Mouse (Mus musculus): ENCODE data around the gene Ndufs2.

The Ndufs2 gene

DNA sequence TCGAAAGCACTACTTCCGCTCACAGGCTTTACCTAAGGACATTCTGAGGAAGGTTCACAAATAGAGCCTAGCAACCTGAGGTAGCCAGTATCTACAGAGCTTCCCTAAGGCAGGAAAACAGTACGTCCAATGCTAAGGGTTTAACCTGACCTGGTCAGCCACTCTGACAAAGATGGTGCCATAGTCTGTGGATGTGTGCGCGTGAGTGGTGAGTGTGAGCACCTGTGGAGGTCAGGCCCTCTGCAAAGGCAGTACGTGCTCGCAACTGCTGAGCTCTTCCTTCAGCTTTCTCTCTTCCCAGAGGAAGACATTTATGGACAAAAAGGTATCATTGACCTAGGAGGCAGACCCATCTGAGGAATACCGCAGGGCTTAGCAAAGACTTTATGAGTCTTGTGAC is 27.2 kb upstream of the Ndufs2 start:
- DNase-seq (ENCODE audit: low spot score): no peak

DNA sequence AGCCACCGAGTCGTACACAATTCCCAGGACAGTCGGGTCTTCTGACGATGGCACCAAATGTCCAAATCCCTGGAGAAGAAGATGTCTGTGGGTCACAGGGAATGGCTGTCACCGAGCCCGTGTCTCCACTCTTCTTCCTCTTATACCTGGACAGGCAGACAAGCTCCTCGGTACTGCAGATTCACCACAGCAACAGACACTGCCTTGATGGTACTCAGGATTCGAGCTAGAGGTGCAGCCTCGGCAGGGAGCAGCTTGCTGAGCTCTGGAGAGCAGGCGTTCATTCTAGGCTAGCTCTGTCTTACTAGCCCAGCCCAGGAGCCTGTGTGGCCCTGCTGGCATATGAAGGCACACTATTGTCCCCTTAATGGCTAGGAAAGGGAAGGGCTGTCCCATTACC is 26.5 kb upstream of the Ndufs2 start:
- DNase-seq (ENCODE audit: low spot score): no peak

DNA sequence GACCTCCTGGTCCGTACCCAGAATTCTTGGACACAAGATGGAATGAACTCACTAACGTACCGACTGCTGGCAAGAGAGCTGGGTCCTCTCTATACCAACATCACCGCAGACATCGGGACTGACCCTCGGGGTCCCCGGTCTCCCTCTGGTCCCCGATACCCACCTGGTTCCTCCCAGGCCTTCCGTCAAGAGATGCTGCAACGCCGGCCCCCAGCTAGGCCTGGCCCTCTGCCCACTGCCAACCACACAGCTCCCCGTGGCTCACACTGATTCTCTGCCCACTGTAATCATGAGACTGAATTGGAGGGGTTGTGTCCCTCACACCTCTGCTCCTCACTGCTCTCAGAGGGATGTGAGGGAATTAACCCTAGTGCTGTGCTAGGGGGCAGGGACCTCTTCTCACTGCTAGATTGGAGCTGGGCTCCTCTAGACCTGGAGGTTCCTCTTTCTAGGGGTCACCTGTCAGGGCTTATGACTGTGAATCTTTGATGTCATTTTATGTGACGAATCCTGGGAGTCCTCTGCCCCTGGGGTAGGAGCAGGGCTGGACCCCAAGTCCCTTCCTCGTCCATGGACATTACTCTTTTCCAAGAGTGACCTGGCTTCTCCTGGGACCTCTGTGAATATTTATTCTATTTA is 25.0 kb upstream of the Ndufs2 start:
- DNase-seq (ENCODE audit: low spot score): no peak

DNA sequence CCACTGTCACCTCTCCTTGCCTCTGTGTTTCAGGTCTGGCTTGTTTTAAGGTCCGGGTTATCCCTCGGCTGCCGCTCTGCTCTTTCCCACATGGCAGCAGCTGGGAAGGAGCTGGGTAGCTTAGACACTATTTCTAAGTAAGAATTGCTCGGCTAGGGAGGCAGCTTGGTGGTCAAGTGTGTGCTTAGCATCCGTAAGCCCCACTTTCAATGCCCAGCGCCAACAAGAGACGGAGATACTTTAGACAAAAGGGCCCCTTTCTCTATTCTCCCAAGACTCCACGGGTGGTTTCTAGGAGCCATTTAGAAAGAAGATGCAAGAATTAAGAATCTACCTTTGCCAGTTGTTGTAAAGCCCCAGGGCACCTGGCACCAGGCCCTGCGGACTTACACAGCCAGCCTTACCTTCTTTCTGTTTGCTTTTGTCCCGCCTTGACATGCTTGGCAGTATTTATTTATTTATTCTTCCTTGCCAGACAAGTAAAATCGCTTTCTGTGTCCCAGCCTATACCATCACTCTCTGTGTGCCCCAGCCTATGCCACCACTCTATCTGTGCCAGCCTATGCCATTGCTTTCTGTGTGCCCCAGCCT is 24.1 kb upstream of the Ndufs2 start:
- no peak for DNase-seq (ENCODE audit: low spot score)

DNA sequence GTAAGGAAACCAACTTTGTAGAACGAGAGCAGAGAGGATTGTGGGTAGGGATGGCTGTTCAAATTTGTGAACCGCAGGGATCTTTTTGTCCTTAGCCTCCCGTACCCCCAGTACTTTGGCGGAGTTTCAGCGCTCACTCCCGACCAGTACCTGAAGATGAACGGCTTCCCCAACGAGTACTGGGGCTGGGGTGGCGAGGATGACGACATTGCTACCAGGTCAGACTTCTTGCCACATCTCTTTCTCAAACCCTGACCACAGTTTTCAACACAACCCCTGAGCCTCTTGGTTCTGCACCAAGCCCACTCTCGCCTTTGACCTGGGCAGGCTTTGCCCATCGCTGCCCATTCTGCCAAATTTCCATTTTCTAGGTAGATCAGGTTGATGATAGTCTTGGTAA is 23.0 kb upstream of the Ndufs2 start:
- no peak for DNase-seq (ENCODE audit: low spot score)

DNA sequence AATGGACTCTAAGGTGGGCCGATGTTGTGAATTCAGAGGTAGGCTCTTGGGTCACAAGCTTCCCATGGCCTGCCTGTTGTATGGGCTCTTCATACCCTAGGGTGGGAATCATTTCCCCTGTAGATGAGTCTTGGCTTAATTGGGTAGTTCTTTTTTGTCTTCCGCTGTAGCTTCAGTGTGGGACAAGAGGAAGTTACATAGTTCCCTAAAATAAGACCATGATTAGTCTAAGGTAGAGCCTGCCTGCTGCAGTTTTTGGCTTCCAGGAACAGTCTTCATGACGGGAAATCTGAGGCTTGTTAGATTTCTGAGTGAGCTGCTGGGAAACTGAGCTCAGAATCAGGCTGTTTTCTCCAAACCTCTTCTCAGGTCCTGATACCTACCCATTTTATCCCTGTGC is 20.9 kb upstream of the Ndufs2 start:
- DNase-seq (ENCODE audit: low spot score): no peak

DNA sequence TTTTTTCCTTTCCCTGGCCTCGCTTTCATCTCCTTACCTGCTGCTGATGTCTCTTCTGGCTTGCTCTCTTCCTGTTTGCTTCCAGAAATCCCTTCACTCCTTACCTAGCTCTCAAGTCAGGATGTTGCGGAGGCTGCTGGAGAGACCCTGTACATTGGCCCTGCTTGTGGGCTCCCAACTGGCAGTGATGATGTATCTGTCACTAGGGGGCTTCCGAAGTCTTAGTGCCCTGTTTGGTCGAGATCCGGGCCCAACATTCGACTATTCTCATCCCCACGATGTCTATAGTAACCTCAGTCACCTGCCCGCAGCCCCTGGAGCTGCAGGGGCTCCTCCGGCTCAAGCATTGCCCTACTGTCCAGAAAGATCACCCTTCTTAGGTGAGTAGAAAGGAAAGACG is 20.4 kb upstream of the Ndufs2 start:
- DNase-seq (ENCODE audit: low spot score): no peak

DNA sequence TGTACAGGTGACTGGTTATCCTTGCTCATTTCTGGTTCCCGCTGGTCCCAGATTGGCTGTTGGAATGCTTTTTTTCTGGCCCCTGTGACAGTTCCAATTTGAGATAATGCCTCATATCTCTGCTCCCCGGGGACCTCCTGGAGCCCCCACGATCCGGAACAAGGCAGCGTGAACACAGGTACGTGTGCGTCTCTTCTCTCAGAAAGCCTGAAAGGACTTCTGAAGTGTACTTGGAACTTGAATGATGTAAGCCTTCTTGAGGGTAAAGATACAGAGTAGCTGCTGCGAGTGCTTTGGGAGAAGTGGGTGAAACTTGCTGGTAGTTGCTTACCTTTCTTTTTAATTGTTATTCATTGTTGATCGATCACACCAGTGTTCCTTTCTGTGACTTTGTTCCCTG is 20.0 kb upstream of the Ndufs2 start:
- peak; percentile 71 for DNase-seq (ENCODE audit: low spot score)

DNA sequence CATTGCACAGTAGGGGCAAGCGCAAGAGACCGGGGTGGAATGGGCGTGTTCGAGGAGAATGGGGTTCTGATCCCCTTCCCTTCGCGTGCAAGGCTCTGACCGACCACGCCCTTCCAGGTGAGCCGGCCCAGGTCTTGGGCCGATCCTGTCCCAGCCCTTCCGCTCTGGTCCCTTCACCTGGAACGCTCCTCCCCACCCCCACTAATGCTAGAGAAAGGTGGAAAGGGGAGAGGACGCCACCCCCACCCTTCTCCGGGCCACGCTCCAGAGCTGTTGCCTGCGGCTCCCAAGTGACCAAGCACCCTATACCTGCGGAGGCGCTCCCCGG is 19.3 kb upstream of the Ndufs2 start:
- peak; percentile 68 for DNase-seq (ENCODE audit: low spot score)

DNA sequence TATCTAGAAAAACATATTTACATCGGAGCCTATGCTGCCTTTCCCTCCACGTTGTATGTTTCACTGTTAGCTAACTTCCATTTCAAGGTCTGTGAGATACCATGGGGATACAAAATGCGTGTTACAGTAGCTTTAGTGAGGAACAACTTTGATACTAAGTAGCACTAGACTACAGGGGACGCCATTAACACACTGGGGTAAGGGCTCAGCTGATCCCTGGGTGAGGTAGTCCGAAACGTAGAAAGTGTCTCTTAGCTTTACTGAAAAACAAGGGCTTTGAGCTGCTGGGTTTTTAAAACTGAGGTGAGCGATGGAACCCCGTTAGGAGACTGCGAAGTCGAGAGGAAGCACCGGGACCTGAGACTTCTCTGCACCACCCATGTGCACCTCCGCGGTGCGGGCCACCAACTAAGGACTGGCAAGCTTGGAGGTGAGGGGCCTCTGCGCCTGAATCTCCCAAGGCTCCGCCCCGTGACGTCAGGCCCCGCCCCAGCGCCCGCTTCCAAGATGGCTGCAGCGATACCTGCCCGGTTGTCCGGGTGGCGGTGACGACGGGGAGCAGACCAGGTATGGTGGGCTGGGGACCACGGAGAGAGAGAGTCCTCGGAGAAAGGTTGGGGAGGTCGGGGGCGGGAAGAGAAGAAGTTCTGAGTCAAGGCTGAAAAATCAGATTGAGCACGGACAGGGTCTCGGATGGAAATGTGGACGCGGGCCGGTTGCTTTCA is 18.8 kb upstream of the Ndufs2 start, which contains the start of gene B4galt3:
B4galt3 (plus strand) TSS at position 481 of the 725 bp plus-strand sequence.
- DNase-seq (ENCODE audit: low spot score): peak; percentile 96

DNA sequence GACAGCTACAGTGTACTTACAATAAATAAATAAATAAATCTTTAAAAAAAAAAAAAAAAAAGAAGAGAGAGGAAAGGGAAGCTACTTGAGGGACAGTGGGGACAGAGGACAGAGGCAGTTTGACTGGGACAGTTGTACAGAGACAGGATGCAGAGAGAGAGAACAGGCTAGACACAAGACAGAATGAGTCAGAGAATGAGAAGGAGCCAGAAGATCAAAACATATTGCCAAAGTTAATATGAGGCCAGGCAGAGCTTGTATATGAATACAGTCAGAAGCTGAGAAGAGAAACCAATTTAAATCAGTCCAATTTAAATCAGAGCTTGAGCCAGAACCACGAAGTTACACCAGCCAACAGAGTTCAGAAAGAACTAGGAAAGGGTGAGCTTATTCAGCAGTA is 17.2 kb upstream of the Ndufs2 start:
- DNase-seq (ENCODE audit: low spot score): no peak

DNA sequence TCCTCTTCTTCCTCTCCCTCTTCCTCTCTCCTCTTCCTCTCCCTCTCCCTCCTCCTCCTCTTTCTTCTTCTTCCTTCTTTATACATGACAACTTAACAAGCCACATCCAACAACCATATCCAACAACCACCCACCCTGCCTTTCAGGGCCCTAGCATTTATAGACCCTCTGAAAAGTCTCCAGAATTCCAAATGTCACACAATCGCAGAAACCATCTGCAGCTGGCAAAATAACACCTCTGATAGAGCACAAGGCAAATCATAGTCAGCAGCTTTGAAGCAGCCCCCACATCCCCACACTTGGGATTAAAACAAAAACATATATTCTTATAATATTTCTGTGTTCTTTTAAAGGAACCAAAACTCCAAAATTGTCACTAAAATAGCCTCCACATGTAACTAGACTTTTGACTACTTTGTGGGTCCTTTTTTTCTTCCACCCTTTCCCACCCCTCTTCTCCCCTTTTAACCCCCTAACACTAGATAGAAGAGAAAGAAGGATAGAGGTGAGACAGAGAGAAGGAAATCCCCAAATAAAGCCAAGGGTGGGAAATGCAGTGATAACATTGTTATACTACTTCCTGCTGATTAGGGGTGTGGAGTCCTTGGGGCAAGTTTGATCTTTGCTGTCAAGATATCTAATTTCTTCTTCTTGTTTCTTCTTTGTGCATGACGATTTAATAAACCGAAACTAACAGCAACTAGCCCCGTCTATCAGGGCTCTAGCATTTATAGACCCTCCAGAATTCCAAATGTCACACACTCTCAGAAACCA is 15.0 kb upstream of the Ndufs2 start:
- DNase-seq (ENCODE audit: low spot score): no peak

DNA sequence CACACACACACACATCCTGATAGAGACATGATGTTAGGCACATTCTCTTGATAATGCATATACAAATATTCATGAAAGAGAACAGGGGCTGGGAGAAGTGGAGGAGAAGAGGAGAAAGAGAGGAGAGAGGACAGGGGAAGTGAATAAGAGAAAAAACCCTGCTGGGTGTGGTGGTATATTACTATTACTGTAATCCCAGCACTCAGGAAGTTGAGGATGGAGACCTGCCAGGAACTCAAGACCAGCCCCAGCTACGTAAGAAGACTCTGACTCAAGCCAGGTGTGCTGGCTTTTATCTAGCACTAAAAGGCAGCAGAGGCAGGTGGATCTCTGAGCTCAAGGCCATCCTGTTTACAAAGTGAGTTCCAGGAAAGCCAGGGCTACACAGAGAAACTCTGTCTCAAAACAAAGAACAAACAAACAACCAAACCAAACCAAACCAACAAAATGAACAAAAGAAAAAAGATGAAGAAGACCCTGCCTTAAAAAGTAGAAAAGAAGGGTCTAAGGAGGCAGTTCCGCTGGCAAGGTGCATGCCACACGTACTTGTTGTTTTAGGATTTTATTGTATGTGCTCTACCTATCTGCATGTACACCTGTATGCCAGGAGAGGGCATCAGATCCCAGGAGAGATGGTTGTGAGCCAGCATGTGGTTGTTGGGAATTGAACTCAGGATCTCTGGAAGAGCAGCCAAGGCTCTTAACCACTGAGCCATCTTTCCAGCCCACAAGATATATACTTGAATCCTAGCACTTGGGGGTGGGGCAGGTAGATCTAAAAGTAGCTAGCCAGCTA is 12.7 kb upstream of the Ndufs2 start:
- no peak for DNase-seq (ENCODE audit: low spot score)

DNA sequence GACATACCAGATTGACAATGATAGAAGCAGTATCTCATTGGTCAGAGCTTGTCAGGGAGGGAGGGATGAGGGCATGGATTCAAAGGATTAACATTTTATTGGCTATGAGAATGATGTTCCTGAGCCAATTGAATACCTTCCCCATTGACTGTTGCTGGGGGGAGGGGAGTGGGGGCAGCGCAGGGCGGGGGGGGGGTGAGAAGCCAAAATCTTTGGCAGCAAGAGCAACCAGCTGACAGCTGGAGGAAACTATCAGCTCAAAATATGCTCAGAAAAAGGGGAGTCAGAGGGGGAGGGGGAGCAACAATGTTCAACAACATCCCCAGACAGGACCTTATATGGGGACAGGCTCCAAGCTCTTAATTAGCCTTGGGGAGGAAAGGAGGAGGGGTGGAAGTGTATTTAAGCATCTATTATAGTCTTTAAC is 12.0 kb upstream of the Ndufs2 start:
- peak; percentile 58 for DNase-seq (ENCODE audit: low spot score)

DNA sequence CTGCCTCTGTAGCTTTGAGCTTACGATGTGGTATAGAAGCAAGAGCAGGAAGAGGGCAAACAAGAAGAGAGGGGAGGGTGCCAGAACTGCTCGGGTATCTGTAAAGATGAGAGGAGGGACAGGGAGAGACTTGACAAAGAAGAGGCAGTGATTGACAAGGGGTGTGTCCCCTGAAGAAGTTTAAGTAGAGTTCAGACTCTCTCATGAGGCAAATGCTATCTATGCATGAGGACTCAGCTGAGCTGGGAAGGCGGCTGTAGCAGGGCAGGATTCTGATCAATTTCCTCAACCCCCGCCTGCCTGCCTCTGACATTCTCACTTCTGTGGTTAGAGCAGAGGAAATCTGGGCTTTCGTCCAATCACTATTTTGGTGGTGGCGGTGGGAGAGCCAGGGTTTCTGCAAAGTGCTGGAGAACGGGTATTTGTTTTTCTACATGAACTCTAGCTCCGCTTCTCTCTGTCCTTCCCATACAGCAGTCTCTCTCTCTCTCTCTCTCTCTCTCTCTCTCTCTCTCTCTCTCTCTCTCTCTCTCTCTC is 11.5 kb upstream of the Ndufs2 start:
- peak; percentile 59 for DNase-seq (ENCODE audit: low spot score)

DNA sequence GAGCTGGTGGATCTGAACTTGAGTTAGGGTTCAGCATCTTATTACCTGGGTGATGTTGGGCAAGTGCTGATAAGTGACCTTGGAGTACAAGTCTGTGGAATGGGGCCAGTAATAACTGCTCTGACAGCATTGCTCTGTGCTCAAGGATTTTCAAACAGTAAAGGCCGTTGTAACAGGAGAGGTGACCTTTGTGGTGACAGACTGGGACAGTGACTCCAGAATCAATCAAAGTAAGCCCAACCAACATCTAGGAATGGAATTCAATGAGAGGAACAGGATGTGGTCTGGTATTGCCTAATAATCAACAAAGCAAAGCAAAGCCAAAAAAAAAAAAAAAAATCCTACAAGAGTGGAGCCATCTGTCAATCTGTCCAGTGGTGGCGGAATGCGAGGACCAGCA is 9.1 kb upstream of the Ndufs2 start:
- DNase-seq (ENCODE audit: low spot score): no peak

DNA sequence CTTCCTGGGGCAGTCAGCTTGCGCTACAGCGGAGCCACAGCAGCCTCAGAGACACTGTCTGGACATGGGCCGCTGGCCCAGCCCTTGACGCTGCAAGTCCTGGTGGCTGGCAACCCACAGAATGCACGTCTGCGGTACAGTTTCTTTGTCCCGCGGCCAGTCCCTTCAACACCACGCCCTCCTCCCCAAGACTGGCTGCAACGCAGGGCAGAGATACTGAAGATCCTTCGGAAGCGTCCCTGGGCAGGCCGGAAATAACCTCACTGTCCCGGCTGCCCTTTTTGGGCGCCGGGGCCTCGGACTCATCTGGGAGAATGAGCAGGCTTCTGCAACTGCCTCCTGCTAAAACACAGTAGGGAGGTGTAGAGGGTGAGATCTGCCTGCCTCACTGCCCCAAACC is 7.7 kb upstream of the Ndufs2 start:
- DNase-seq (ENCODE audit: low spot score): no peak

DNA sequence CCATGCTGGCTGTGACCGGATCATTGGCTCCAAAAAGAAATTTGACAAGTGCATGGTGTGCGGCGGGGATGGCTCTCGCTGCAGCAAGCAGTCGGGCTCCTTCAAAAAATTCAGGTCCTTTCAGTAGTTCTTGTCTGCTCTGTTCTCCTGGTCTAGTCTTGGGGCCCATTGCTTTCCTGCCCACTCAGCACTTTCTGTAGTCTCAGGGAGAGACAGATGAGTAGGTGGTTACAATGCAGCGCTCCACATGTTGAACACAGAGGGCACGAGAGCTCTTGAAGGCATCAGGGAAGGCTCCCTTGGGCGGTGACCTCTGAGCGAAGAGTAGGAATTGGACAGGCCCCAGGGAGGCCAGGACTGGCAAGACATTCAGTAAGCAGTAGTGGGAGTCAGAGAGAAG is 6.6 kb upstream of the Ndufs2 start:
- DNase-seq (ENCODE audit: low spot score): no peak

DNA sequence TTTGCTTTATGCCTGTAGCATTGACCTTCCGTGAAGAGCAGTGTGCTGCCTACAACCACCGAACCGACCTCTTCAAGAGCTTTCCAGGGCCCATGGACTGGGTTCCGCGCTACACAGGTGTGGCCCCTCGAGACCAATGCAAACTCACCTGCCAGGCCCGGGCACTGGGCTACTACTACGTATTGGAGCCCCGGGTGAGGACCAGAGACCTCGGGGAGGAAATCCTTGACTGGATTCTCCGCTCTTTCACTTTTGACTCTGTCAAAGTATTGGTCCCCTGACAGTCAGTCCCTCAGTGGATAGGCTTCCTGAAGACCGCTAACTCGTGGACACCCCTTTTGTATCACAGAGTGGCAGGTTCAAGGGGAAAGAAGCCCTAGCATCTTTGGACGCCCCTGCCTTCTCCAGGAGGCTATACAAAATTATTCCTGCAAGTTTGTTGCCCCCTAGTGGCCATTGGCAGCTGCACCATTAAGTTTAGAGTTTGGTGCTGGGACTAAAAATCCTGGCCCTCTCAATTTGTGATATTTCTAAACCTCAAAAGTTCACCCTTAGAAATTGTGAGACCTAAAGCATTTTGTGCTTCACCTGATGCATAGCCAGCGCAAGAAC is 5.9 kb upstream of the Ndufs2 start:
- peak; percentile 69 for DNase-seq (ENCODE audit: low spot score)

DNA sequence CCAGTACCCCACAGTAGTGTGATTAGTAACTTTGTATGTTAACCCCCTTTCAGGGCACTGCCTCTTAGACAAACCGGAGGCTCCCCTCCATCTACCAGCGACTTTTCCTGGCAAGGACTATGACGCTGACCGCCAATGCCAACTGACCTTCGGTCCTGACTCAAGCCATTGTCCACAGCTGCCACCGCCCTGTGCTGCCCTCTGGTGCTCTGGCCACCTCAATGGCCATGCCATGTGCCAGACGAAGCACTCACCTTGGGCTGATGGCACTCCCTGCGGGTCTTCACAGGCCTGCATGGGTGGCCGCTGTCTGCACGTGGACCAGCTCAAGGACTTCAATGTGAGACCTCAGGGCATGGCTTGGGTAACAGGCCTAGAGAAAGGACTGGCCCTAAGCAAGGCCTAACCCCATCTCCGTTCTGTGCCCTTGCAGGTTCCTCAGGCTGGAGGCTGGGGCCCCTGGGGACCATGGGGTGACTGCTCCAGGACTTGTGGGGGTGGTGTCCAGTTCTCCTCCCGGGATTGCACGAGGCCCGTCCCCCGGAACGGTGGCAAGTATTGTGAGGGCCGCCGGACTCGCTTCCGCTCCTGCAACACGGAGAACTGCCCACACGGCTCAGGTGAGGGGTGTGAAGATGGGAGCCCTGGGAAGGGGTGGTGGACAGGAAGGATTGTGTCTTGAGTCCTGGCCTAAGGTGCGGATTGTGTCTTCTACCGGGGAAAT is 5.1 kb upstream of the Ndufs2 start:
- no peak for DNase-seq (ENCODE audit: low spot score)

DNA sequence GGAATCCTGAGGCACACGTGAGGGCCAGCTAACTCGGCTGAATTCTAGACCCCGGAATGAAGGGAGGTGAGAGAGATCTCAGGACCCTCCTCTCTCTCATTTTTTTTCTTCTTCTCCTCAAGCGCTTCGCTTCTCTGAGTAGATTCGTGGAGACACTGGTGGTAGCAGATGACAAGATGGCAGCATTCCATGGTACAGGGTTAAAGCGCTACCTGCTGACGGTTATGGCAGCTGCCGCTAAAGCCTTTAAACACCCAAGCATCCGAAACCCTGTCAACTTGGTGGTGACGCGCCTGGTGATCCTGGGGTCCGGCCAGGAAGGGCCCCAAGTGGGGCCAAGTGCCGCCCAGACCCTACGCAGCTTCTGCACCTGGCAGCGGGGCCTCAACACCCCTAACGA is 1.2 kb upstream of the Ndufs2 start:
- no peak for DNase-seq (ENCODE audit: low spot score)

All from lung, postnatal 25 days (tissue).